Mouse (Mus musculus) urinary bladder, adult 18-20 months (tissue): ENCODE measurements around the gene Pcdh9.

Source experiments
- DNase-seq, 2 experiments: peaks; one replicate each; pipeline ENCODE4 v3.0.0; 2022; ENCODE audit warnings: low spot score in 2 of 2, mixed read lengths in 2 of 2

Gene Pcdh9

GRCm38 (mm10) chr14:93039326-93040221, 850.9 kb downstream of the Pcdh9 start:
- DNase-seq, result no peak

GRCm38 (mm10) chr14:93009147-93010064, 881.1 kb downstream of the Pcdh9 start:
- no peak for DNase-seq
